Mouse (Mus musculus) heart, adult 2 months (tissue): ENCODE results near the gene Rgl1.
A peak's percentile ranks its signal among the peaks of the same experiment; 100 is the strongest.

ENCODE experiments used
- CTCF ChIP-seq: fragments of 200-600 bp; IDR thresholded peaks from 2 replicates; pipeline ENCODE4 v1.8.1; 2022; ENCODE audit warnings: antibody characterized with exemption, mild to moderate bottlenecking, moderate library complexity
- EP300 ChIP-seq: fragments of 200-500 bp; IDR thresholded peaks from 2 replicates; pipeline ENCODE4 v1.6.1; 2011; ENCODE audit warnings: low read depth, low read length, control low read depth; ENCODE audit not compliant: insufficient read depth
- POLR2A ChIP-seq: fragments of 200-500 bp; IDR thresholded peaks from 2 replicates; pipeline ENCODE4 v1.6.1; 2011; ENCODE audit warnings: mild to moderate bottlenecking, low read depth, low read length, control low read depth; ENCODE audit not compliant: insufficient read depth

GRCm38 (mm10) chr1:152766032-152766772, at the start of gene Rgl1, which contains the start of gene Arpc5:
- TF ChIP-seq CTCF (no peak), POLR2A (peak; percentile 94), EP300 (peak; percentile 68; the same call in 1 of the 2 replicates)
